Mouse (Mus musculus) forebrain, embryonic 15.5 days (tissue): ENCODE measurements at regions not wholly inside any gene's neighbourhood (a gene's known extent, or its start where the extent isn't known, plus 50 kb on each side); places are given as distances from the start of the nearest gene placed in this dataset.
A peak's percentile ranks its signal among the peaks of the same experiment; 100 is the strongest.

Experiments used
- ATAC-seq: fragments of 200-750 bp; cut with Nextera tagmentation; replicated peaks from 2 replicates; pipeline ENCODE4 v1.8.0; 2017; ENCODE audit warnings: mild to moderate bottlenecking, moderate TSS enrichment, moderate library complexity
- H3K27ac ChIP-seq: fragments of 300-500 bp; sonication (generic); replicated peaks from 2 replicates; pipeline ENCODE4 v1.5.1; 2015; ENCODE audit warnings: mild to moderate bottlenecking, inconsistent platforms
- H3K27me3 ChIP-seq: fragments of 300-500 bp; sonication (generic); 2 replicates; pipeline ENCODE4 v1.6.1; 2015; ENCODE audit warnings: inconsistent platforms
- H3K36me3 ChIP-seq: fragments of 300-500 bp; sonication (generic); 2 replicates; pipeline ENCODE4 v1.6.1; 2015; ENCODE audit warnings: mild to moderate bottlenecking, inconsistent platforms
- H3K4me1 ChIP-seq: fragments of 300-500 bp; sonication (generic); 2 replicates; pipeline ENCODE4 v1.6.1; 2015; ENCODE audit warnings: inconsistent platforms
- H3K4me2 ChIP-seq: fragments of 300-500 bp; sonication (generic); replicated peaks from 2 replicates; pipeline ENCODE4 v1.6.1; 2015; ENCODE audit warnings: mild to moderate bottlenecking, inconsistent platforms
- H3K4me3 ChIP-seq: fragments of 300-500 bp; sonication (generic); 2 replicates; pipeline ENCODE4 v1.5.1; 2015; ENCODE audit warnings: mild to moderate bottlenecking, inconsistent platforms
- H3K9ac ChIP-seq: fragments of 300-500 bp; sonication (generic); replicated peaks from 2 replicates; pipeline ENCODE4 v1.6.1; 2015; ENCODE audit warnings: mild to moderate bottlenecking, inconsistent platforms
- H3K9me3 ChIP-seq: fragments of 300-500 bp; sonication (generic); 2 replicates; pipeline ENCODE4 v1.6.1; 2016; ENCODE audit warnings: inconsistent platforms
- WGBS: fragments of 180-500 bp; shearing (Covaris S2); methylation state at CpG from one replicate; pipeline ENCODE4 v1.1.7; 2015; ENCODE audit warnings: mixed read lengths; 5-methylcytosine and 5-hydroxymethylcytosine counted together

DNA sequence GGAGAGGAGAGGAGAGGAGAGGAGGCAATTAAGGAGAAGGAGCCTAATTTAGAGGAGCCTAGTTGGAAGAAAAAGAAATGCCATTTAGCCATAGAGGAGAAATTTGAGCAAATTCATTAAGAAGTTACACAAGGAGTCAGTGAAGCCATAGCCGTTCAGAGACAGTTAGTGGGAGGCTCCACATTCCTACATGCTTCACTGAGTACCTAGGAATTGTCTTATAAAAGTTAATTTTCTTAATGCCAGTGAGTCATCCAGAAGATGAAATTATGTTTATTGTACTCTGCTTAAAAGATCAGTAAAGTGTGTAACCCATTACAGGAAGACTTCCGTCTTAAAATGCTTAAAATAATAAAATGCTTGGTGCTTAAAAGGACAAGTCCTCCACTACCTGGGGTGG, 1453.5 kb upstream of the Lrrc6 start:
- Histone ChIP-seq H3K36me3 (no peaks in the 10 kb centered on the region), H3K27ac (no peak overlapping the region), H3K9ac (no peak overlapping the region), H3K9me3 (no peaks in the 10 kb centered on the region), H3K4me1 (peaks cover 6% of the 10 kb centered on the region; the same call in 1 of the 2 replicates), H3K27me3 (no peaks in the 10 kb centered on the region), H3K4me3 (no peak overlapping the region), H3K4me2 (no peak overlapping the region)
- no peak for ATAC-seq
- 58% methylated on average over 2 of the region's 2 CpGs for WGBS

- Histone ChIP-seq H3K4me1 (peaks cover 6% of the 10 kb centered on the region; the same call in 1 of the 2 replicates), H3K27ac (peak overlapping the region; percentile 69), H3K36me3 (no peaks in the 10 kb centered on the region), H3K9me3 (no peaks in the 10 kb centered on the region), H3K4me2 (no peak overlapping the region), H3K9ac (no peak overlapping the region), H3K4me3 (no peak overlapping the region), H3K27me3 (no peaks in the 10 kb centered on the region)
- peak; percentile 85 for ATAC-seq
- 47% methylated on average over 6 of the region's 6 CpGs for WGBS
Observed at GRCm38 (mm10) chr15:67950281-67951040, 1449.8 kb upstream of the Lrrc6 start.

DNA sequence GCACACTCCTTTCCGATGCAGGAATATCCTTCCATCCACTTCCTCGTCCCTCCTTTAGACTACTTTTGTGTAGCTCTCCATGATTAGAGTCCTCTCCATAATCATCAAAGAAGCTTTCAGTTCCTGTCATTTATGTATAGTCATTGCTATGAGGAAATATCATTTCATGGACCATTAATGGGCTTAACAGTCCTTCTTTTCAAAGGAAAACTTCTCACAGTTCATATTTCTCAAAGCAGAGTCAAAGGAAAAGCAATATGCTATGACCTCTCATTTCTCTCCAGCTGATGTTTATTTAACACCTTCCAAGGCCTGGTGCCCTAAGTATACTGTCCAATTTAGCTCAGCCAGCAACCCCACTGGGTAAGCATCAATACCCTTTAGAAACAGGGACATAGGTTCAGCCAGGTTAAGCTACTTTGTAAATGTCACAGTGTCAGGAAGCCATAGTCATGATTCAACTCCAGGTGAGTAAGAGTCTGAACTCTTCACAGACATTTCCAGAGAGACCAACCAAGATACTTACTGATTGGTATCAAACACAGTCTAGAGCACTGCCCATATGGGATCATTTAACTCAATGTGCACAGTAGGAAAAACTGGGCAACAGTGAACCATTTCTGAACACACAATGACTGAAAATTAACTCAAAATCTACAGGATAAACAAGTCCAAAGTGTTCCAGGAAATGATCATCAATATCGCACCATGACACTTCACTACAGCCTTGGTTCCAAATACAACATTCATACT, 1443.8 kb upstream of the Lrrc6 start:
- ATAC-seq: no peak
- no peak overlapping the region for H3K4me3 ChIP-seq
- H3K4me1 ChIP-seq: no peaks in the 10 kb centered on the region
- no peaks in the 10 kb centered on the region for H3K9me3 ChIP-seq
- no peak overlapping the region for H3K4me2 ChIP-seq
- H3K9ac ChIP-seq: no peak overlapping the region
- H3K27me3 ChIP-seq: no peaks in the 10 kb centered on the region
- no peak overlapping the region for H3K27ac ChIP-seq
- no peaks in the 10 kb centered on the region for H3K36me3 ChIP-seq
- WGBS: 95% methylated on average over 3 of the region's 3 CpGs

GRCm38 (mm10) chr15:67943046-67943445, 1442.3 kb upstream of the Lrrc6 start:
- Histone ChIP-seq H3K9ac (no peak overlapping the region), H3K27me3 (no peaks in the 10 kb centered on the region), H3K4me2 (no peak overlapping the region), H3K27ac (no peak overlapping the region), H3K4me1 (no peaks in the 10 kb centered on the region), H3K4me3 (no peak overlapping the region), H3K9me3 (no peaks in the 10 kb centered on the region), H3K36me3 (no peaks in the 10 kb centered on the region)
- 0 out of 2 replicates have a peak, but pooled peaks have one; percentile 32 for ATAC-seq

- Histone ChIP-seq H3K27ac (no peak overlapping the region), H3K27me3 (no peaks in the 10 kb centered on the region), H3K4me1 (no peaks in the 10 kb centered on the region), H3K4me3 (no peak overlapping the region), H3K36me3 (no peaks in the 10 kb centered on the region), H3K9ac (no peak overlapping the region), H3K9me3 (no peaks in the 10 kb centered on the region), H3K4me2 (no peak overlapping the region)
- no peak for ATAC-seq
- WGBS: 78% methylated on average over 1 of the region's 1 CpGs
Observed at GRCm38 (mm10) chr15:67940510-67940909, 1439.8 kb upstream of the Lrrc6 start.

GRCm38 (mm10) chr15:67924885-67925284, 1424.2 kb upstream of the Lrrc6 start:
- 88% methylated on average over 2 of the region's 2 CpGs for WGBS
- H3K27ac ChIP-seq: no peak overlapping the region
- H3K27me3 ChIP-seq: no peaks in the 10 kb centered on the region
- H3K9ac ChIP-seq: no peak overlapping the region
- no peaks in the 10 kb centered on the region for H3K36me3 ChIP-seq
- no peaks in the 10 kb centered on the region for H3K4me1 ChIP-seq
- no peak for ATAC-seq
- no peak overlapping the region for H3K4me2 ChIP-seq
- H3K4me3 ChIP-seq: no peak overlapping the region
- H3K9me3 ChIP-seq: no peaks in the 10 kb centered on the region

GRCm38 (mm10) chr15:67907034-67907433, 1406.3 kb upstream of the Lrrc6 start:
- no peak overlapping the region for H3K27ac ChIP-seq
- WGBS: 86% methylated on average over 2 of the region's 2 CpGs

DNA sequence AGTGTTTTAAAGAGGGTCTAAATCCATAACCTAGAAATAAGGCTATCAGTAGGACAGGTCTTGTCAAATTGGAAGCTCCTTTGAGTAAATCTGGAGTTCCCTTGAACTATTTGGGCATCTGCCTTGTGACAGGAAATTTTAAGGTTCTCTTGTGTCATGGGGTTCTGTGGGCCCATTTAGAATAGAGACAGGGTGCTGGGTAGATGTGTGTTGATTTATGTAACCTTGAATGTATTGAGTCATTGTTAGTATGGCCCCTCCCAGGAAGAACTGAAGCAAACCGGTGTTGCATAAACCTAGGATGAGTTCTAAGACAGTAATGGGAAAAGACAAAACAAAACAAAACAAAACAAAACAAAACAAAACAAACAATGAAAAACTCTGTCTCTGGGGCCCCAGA, 1404.6 kb upstream of the Lrrc6 start:
- 75% methylated on average over 1 of the region's 1 CpGs for WGBS
- Histone ChIP-seq H3K27me3 (no peaks in the 10 kb centered on the region), H3K4me3 (no peak overlapping the region), H3K4me2 (no peak overlapping the region), H3K27ac (no peak overlapping the region), H3K4me1 (no peaks in the 10 kb centered on the region), H3K9ac (no peak overlapping the region), H3K36me3 (no peaks in the 10 kb centered on the region), H3K9me3 (no peaks in the 10 kb centered on the region)
- ATAC-seq: no peak

More at GRCm38 (mm10) chr15:67907034-67907433, 1406.3 kb upstream of the Lrrc6 start:
- no peaks in the 10 kb centered on the region for H3K4me1 ChIP-seq
- H3K4me2 ChIP-seq: no peak overlapping the region
- H3K36me3 ChIP-seq: no peaks in the 10 kb centered on the region
- no peaks in the 10 kb centered on the region for H3K9me3 ChIP-seq
- ATAC-seq: no peak
- H3K9ac ChIP-seq: no peak overlapping the region
- no peaks in the 10 kb centered on the region for H3K27me3 ChIP-seq
- H3K4me3 ChIP-seq: no peak overlapping the region

GRCm38 (mm10) chr15:67904646-67905045, 1403.9 kb upstream of the Lrrc6 start:
- Histone ChIP-seq H3K27me3 (no peaks in the 10 kb centered on the region), H3K36me3 (no peaks in the 10 kb centered on the region), H3K4me3 (no peak overlapping the region), H3K4me2 (no peak overlapping the region), H3K27ac (no peak overlapping the region), H3K9ac (no peak overlapping the region), H3K4me1 (peaks cover 5% of the 10 kb centered on the region), H3K9me3 (no peaks in the 10 kb centered on the region)
- ATAC-seq: no peak

DNA sequence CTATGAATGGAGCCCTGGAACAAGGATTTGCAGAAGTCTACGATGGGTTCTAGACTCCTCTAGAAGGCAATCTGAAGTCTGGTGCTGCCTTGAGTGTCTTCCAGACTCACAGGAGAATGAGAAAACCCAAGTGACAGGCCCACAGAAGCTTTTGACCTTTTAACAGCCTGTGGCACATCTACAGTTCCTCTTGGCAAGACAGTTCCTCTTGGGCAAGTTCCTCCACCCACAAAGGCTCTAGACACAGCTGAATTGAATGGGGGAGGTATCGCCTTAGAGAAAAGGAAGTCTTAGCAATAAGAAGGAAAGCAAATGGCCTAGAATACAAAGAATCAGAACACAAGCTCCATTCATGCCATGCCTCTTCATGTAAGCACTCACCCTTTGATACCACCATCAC, 1402.3 kb upstream of the Lrrc6 start:
- no peaks in the 10 kb centered on the region for H3K27me3 ChIP-seq
- no peak overlapping the region for H3K4me2 ChIP-seq
- H3K4me1 ChIP-seq: peaks cover 18% of the 10 kb centered on the region
- no peak for ATAC-seq
- no peaks in the 10 kb centered on the region for H3K9me3 ChIP-seq
- no peak overlapping the region for H3K4me3 ChIP-seq
- no peak overlapping the region for H3K9ac ChIP-seq
- H3K27ac ChIP-seq: no peak overlapping the region
- 99% methylated on average over 2 of the region's 2 CpGs for WGBS
- no peaks in the 10 kb centered on the region for H3K36me3 ChIP-seq

- 62% methylated on average over 7 of the region's 7 CpGs for WGBS
- no peak for ATAC-seq
- H3K9me3 ChIP-seq: no peaks in the 10 kb centered on the region
- H3K4me2 ChIP-seq: no peak overlapping the region
- no peak overlapping the region for H3K9ac ChIP-seq
- H3K4me3 ChIP-seq: no peak overlapping the region
- H3K27ac ChIP-seq: no peak overlapping the region
- peaks cover 18% of the 10 kb centered on the region for H3K4me1 ChIP-seq
- H3K36me3 ChIP-seq: no peaks in the 10 kb centered on the region
- H3K27me3 ChIP-seq: no peaks in the 10 kb centered on the region
Observed at GRCm38 (mm10) chr15:67901191-67901601, 1400.5 kb upstream of the Lrrc6 start.

- 76% methylated on average over 6 of the region's 6 CpGs for WGBS
- Histone ChIP-seq H3K36me3 (no peaks in the 10 kb centered on the region), H3K4me2 (no peak overlapping the region), H3K27ac (peak overlapping the region; percentile 73), H3K9me3 (no peaks in the 10 kb centered on the region), H3K4me1 (peaks cover 18% of the 10 kb centered on the region), H3K9ac (no peak overlapping the region), H3K27me3 (no peaks in the 10 kb centered on the region), H3K4me3 (no peak overlapping the region)
- ATAC-seq: no peak
Observed at GRCm38 (mm10) chr15:67899772-67900171, 1399.1 kb upstream of the Lrrc6 start.
